Mouse (Mus musculus): Measurements from ENCODE around the gene Timm22.
A peak's percentile ranks its signal among the peaks of the same experiment; 100 is the strongest.

Gene Timm22

GRCm38 (mm10) chr11:76429966-76430631 lies 23.3 kb downstream of the Timm22 start:
- no peak for DNase-seq (ENCODE audit: low read depth, low spot score)

GRCm38 (mm10) chr11:76436009-76436408 lies 29.3 kb downstream of the Timm22 start:
- no peak for DNase-seq (ENCODE audit: low read depth, low spot score)

GRCm38 (mm10) chr11:76436864-76437437 lies 30.2 kb downstream of the Timm22 start:
- no peak for DNase-seq (ENCODE audit: low read depth, low spot score)

GRCm38 (mm10) chr11:76439666-76440065 lies 32.9 kb downstream of the Timm22 start:
- no peak for DNase-seq (ENCODE audit: low read depth, low spot score)

- DNase-seq (ENCODE audit: low read depth, low spot score) = no peak
These were observed 38.7 kb downstream of the Timm22 start for GRCm38 (mm10) chr11:76445459-76445858.

- DNase-seq (ENCODE audit: low read depth, low spot score) = no peak
These were observed 39.5 kb downstream of the Timm22 start for GRCm38 (mm10) chr11:76446251-76446650.

GRCm38 (mm10) chr11:76449520-76450201 lies 42.9 kb downstream of the Timm22 start:
- DNase-seq (ENCODE audit: low read depth, low spot score) = peak; percentile 60

- DNase-seq (ENCODE audit: low read depth, low spot score) = no peak
These were observed 43.4 kb downstream of the Timm22 start for GRCm38 (mm10) chr11:76450202-76450561.

- DNase-seq (ENCODE audit: low read depth, low spot score) = peak; percentile 73
These were observed 47.7 kb downstream of the Timm22 start for GRCm38 (mm10) chr11:76454492-76454891.

GRCm38 (mm10) chr11:76456233-76456632 lies 49.5 kb downstream of the Timm22 start:
- no peak for DNase-seq (ENCODE audit: low read depth, low spot score)

GRCm38 (mm10) chr11:76456897-76457296 lies 50.1 kb downstream of the Timm22 start:
- no peak for DNase-seq (ENCODE audit: low read depth, low spot score)

GRCm38 (mm10) chr11:76458730-76459129 lies 52.0 kb downstream of the Timm22 start:
- no peak for DNase-seq (ENCODE audit: low read depth, low spot score)

- DNase-seq (ENCODE audit: low read depth, low spot score) = no peak
These were observed 52.7 kb downstream of the Timm22 start for GRCm38 (mm10) chr11:76459489-76459888.

- no peak for DNase-seq (ENCODE audit: low read depth, low spot score)
These were observed 54.4 kb downstream of the Timm22 start for GRCm38 (mm10) chr11:76461201-76461600.

GRCm38 (mm10) chr11:76461696-76462095 lies 54.9 kb downstream of the Timm22 start:
- DNase-seq (ENCODE audit: low read depth, low spot score) = no peak

- no peak for DNase-seq (ENCODE audit: low read depth, low spot score)
These were observed 59.1 kb downstream of the Timm22 start for GRCm38 (mm10) chr11:76465879-76466278.
